Mouse (Mus musculus): Measurements from ENCODE around the gene Stk11ip.

Gene Stk11ip

GRCm38 (mm10) chr1:75570403-75570802 lies 49.1 kb downstream of the Stk11ip start:
- DNase-seq (ENCODE audit: extremely low spot score): no peak

GRCm38 (mm10) chr1:75572776-75573175 lies 51.4 kb downstream of the Stk11ip start:
- DNase-seq (ENCODE audit: extremely low spot score): no peak

GRCm38 (mm10) chr1:75573715-75574114 lies 52.4 kb downstream of the Stk11ip start:
- no peak for DNase-seq (ENCODE audit: extremely low spot score)

- no peak for DNase-seq (ENCODE audit: extremely low spot score)
These were observed 53.4 kb downstream of the Stk11ip start for GRCm38 (mm10) chr1:75574476-75575310.

GRCm38 (mm10) chr1:75581936-75582624 lies 60.8 kb downstream of the Stk11ip start:
- DNase-seq (ENCODE audit: extremely low spot score): no peak

- no peak for DNase-seq (ENCODE audit: extremely low spot score)
These were observed 61.3 kb downstream of the Stk11ip start for GRCm38 (mm10) chr1:75582625-75582956.

- DNase-seq (ENCODE audit: extremely low spot score): no peak
These were observed 61.7 kb downstream of the Stk11ip start for GRCm38 (mm10) chr1:75583034-75583433.

GRCm38 (mm10) chr1:75586791-75587190 lies 65.5 kb downstream of the Stk11ip start:
- no peak for DNase-seq (ENCODE audit: extremely low spot score)

Measured in embryo, embryonic 9.5 days (tissue).